Mouse (Mus musculus): ENCODE data around the gene Prkch.

DNA sequence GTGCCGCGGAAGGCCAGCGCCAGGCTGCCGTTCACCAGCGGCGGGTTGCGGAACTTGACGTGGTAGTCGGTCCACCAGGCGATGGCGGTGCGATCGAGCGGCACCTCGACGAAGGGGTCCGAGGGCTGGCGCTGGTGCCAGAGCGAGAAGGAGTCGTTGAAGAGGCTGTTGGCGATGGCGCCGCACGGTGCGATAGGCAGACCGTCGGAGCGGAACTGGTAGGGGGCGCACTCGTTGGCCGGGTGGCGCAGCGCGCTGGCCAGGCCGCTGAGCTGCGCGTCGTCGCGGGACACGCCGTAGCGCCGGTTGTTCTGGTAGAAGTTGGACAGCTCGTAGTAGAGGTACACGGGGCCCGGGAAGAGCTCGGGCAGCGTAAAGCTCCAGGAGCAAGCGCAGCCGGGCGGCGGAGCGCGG lies 38.9 kb upstream of the Prkch start:
- no peak for TF ChIP-seq EP300 (IDR thresholded peaks at IDR 0.05; ENCODE audit: low read depth)
- no peak for TF ChIP-seq CTCF (IDR thresholded peaks at IDR 0.05; ENCODE audit: low read depth)
